Mouse (Mus musculus) megakaryocyte, embryonic 14.5 days (primary cell): ENCODE results near the gene Rtn2. TPM values are rescaled to one million over a fixed set of nuclear protein-coding genes. Genes with fewer than 3 reads are reported as not detected.
A peak's percentile ranks its signal among the peaks of the same experiment; 100 is the strongest.

Experiments
- H3K27me3 ChIP-seq: replicated peaks from 2 replicates; pipeline ENCODE3; 2012; ENCODE audit warnings: inconsistent platforms
- H3K36me3 ChIP-seq: replicated peaks from 2 replicates; pipeline ENCODE3; 2012; ENCODE audit warnings: low read length, inconsistent platforms, mixed read lengths
- H3K4me1 ChIP-seq: 2 replicates; pipeline ENCODE4 v1.6.1; 2012; ENCODE audit warnings: inconsistent platforms
- H3K4me3 ChIP-seq: replicated peaks from 2 replicates; pipeline ENCODE3; 2012; ENCODE audit warnings: moderate library complexity, mild to moderate bottlenecking, inconsistent platforms
- H3K9me3 ChIP-seq: 2 replicates; pipeline ENCODE4 v1.6.1; 2012; ENCODE audit warnings: inconsistent platforms
- FLI1 ChIP-seq: IDR thresholded peaks from 2 replicates; pipeline ENCODE4 v1.6.1; 2012; ENCODE audit warnings: low read length, inconsistent platforms, mixed read lengths
- GATA1 ChIP-seq: IDR thresholded peaks from 3 replicates; pipeline ENCODE4 v1.6.1; 2012; ENCODE audit warnings: mixed read lengths, low read length, inconsistent platforms, borderline replicate concordance
- polyA plus RNA-seq: library from polyadenylated mRNA; stranded (reverse); fragments of >175 nt; gene quantifications from 2 replicates; pipeline ENCODE4 v1.2.3, GENCODE M21; 2012; ENCODE audit warnings: low replicate concordance; ENCODE audit not compliant: insufficient read depth

Rtn2 gene
- polyA plus RNA-seq, 1 experiment, result 6.1 TPM

- Histone ChIP-seq H3K4me1 (peaks cover 77% of the 10 kb centered on the region), H3K4me3 (no peak overlapping the region), H3K9me3 (no peaks in the 10 kb centered on the region), H3K27me3 (no peaks in the 10 kb centered on the region), H3K36me3 (peaks cover 64% of the 10 kb centered on the region)
- no peak for TF ChIP-seq FLI1
- no peak for TF ChIP-seq GATA1
Observed at GRCm38 (mm10) chr7:19246855-19247254, 35.6 kb upstream of the Rtn2 start.

DNA sequence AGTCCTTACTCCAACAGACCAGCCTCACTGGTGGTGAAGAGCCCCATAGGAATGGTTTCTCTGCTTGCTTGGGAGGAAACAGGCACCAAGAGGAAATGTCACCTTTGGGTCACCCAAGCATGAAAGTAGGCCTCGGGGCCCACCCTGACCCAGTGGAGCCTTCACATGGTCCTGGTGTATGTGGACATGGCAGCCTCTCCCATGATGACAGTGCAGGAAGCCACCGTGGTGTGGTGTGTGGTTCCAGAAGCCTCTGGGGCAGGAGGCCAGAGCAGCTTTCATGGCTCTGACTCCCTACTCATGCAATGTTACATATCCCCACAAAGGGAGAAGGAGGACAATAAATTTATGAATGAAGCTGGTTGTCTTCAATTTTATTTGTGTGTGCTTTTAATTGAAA, 34.9 kb upstream of the Rtn2 start:
- H3K4me1 ChIP-seq, result peaks cover 76% of the 10 kb centered on the region
- peak overlapping the region; percentile 70 for H3K4me3 ChIP-seq

GRCm38 (mm10) chr7:19252078-19252477, 30.3 kb upstream of the Rtn2 start:
- Histone ChIP-seq H3K36me3 (peaks cover 72% of the 10 kb centered on the region), H3K4me1 (peaks cover 58% of the 10 kb centered on the region), H3K9me3 (no peaks in the 10 kb centered on the region), H3K27me3 (no peaks in the 10 kb centered on the region), H3K4me3 (no peak overlapping the region)
- TF ChIP-seq FLI1 (no peak), GATA1 (no peak)

More for the DNA sequence above, 34.9 kb upstream of the Rtn2 start:
- TF ChIP-seq FLI1, result no peak
- no peak for TF ChIP-seq GATA1
- H3K27me3 ChIP-seq, result no peaks in the 10 kb centered on the region
- H3K36me3 ChIP-seq, result peaks cover 68% of the 10 kb centered on the region
- H3K9me3 ChIP-seq, result no peaks in the 10 kb centered on the region

DNA sequence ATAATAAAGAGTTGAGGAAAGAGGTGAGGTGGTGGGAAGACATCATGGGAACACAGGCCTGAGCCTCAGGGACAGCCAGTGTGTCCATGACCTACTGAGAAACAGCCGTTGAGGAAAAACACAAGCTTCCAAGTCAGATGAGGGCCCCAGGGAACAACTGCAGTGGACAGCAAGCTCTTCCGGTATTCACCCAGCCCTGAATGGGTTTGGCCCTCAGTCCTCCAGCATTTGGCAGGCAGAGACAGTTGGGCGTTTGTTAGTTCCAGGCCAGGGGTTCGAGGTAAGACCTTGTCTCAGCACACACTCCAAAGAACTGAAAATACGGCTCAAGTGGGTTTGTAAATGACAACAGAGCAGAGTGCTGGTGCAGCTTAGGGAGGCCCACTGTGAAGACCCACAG, 29.0 kb upstream of the Rtn2 start:
- Histone ChIP-seq H3K4me3 (no peak overlapping the region), H3K9me3 (no peaks in the 10 kb centered on the region), H3K36me3 (peaks cover 80% of the 10 kb centered on the region), H3K27me3 (no peaks in the 10 kb centered on the region), H3K4me1 (peaks cover 61% of the 10 kb centered on the region)
- no peak for TF ChIP-seq GATA1
- TF ChIP-seq FLI1, result no peak

GRCm38 (mm10) chr7:19255395-19255794, 27.0 kb upstream of the Rtn2 start:
- H3K9me3 ChIP-seq, result no peaks in the 10 kb centered on the region
- H3K4me1 ChIP-seq, result peaks cover 53% of the 10 kb centered on the region
- H3K27me3 ChIP-seq, result no peaks in the 10 kb centered on the region
- H3K4me3 ChIP-seq, result no peak overlapping the region
- H3K36me3 ChIP-seq, result peaks cover 91% of the 10 kb centered on the region
- TF ChIP-seq FLI1, result no peak
- no peak for TF ChIP-seq GATA1

GRCm38 (mm10) chr7:19256567-19256966, 25.9 kb upstream of the Rtn2 start:
- no peak overlapping the region for H3K4me3 ChIP-seq
- TF ChIP-seq GATA1 (no peak), FLI1 (no peak)
- no peaks in the 10 kb centered on the region for H3K9me3 ChIP-seq
- peaks cover 95% of the 10 kb centered on the region for H3K36me3 ChIP-seq
- no peaks in the 10 kb centered on the region for H3K27me3 ChIP-seq
- peaks cover 62% of the 10 kb centered on the region for H3K4me1 ChIP-seq

DNA sequence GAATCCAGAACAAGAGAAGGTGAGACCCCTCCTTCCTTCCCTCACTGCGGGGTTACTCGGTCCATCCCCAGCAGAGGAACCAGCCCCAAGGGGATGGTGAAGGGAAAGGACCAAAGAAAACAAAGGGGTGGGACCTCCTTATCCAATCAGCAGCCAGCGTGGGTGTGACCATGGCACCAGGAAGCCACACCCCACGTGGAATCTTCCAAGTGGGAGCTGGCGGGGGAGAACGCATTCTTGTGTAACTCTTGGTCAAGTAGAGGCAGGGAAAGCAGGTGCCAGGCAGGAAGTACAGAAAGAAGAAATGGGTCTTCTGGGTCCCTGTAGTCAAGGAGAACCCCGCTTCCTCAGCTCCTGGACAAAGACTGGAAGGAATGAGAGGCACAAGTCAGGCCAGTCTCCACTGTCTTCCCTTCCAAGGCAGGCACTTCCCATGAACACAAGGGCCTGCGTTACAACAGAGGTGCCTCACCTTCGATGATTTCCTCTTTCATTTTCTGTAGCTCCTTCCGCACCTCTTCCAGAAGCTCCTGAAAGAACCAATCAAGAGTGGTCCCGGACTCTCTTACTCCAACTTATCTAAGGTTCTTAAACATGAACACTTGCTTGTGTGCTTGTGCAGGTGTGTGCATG, 24.9 kb upstream of the Rtn2 start:
- Histone ChIP-seq H3K36me3 (peaks cover 96% of the 10 kb centered on the region), H3K4me3 (peak overlapping the region; percentile 44), H3K4me1 (peaks cover 70% of the 10 kb centered on the region)

DNA sequence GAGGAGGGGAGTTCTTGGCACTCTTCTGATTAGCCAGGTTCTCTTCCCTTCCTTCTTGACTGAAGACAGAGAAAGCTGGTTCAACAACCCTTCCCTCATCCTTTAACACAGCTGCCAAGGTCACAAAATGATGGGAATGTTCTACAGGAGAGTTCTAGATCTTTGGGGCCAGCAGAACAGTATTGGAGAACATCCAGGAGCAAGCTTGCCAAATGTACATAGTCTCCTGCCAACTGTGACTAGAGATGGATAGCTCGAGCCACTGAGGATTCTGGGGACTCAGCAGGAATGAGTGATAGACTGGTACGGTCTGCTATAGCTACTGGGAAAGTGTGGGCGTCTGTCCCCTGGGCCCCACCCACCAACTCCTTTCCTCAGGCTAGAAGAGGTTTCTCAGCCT, 24.1 kb upstream of the Rtn2 start:
- Histone ChIP-seq H3K36me3 (peaks cover 100% of the 10 kb centered on the region), H3K9me3 (no peaks in the 10 kb centered on the region), H3K4me3 (no peak overlapping the region), H3K27me3 (no peaks in the 10 kb centered on the region), H3K4me1 (peaks cover 72% of the 10 kb centered on the region)
- TF ChIP-seq FLI1, result no peak

More for the DNA sequence above, 24.9 kb upstream of the Rtn2 start:
- H3K9me3 ChIP-seq, result no peaks in the 10 kb centered on the region
- TF ChIP-seq FLI1 (no peak), GATA1 (no peak)
- H3K27me3 ChIP-seq, result no peaks in the 10 kb centered on the region

DNA sequence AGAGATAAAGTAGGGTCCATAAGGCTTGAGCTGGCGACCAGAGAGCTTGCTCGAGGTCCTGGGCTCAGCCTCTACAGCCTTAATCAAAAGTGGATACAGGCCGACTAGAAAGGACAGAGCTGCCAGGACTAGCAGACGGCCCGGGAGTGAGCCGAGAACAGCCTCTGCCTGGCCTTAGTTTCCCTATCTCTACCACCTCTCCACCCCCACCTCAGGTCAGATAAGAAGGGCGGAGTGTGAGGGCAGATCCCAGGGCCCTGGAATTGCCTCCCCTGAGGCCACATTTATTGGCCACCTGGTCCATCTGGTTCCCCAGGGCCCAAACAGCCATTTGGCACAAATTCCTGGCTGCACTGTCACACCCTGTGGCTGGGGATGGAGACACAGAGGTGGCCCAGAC, 17.3 kb upstream of the Rtn2 start:
- TF ChIP-seq FLI1 (no peak), GATA1 (no peak)
- Histone ChIP-seq H3K4me1 (peaks cover 84% of the 10 kb centered on the region), H3K36me3 (peaks cover 78% of the 10 kb centered on the region), H3K9me3 (no peaks in the 10 kb centered on the region), H3K4me3 (peak overlapping the region; percentile 96), H3K27me3 (no peaks in the 10 kb centered on the region)

DNA sequence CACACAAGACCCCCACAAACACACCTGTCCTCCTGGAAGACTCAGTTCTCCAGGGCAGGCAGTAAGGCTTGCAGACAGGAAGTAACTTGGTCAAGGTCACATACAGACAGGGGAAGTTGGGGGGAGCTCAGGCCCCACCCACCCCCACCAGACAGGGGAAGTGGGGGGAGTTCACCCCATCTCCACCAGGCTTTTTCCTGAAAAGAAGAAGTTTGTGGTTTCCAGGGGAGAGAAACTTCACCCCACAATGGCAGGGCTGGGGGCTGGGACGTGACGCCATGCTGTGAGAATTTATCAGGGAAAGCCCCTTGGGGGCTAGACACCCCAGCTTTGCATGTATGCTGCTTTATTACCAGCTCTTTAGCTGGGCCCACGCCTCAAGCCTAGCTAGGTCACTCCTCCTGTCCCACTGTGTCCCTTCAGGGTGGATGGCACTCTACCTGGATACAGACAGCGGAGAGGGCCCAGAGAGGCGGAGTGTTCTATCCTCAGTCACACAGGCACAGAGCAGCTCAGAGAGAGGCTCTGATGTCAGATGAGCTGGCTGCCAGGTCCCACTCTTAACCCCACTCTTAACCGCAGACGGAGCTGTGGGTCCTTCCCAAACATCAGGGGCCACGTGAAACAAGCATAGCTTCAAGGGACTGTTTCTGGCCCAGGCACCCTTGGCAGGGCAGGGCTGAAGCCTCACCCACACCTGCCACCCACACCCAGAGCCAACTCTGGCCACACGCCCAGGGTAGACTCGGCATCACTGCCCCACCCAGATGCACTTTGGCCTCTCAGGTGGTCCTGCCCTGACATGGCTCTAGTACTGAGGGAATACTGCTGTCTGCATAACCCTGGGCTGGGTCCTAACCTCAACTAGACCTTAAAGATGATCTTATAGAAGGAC, 16.2 kb upstream of the Rtn2 start:
- Histone ChIP-seq H3K4me3 (peak overlapping the region; percentile 96), H3K36me3 (peaks cover 68% of the 10 kb centered on the region), H3K27me3 (no peaks in the 10 kb centered on the region), H3K4me1 (peaks cover 74% of the 10 kb centered on the region), H3K9me3 (no peaks in the 10 kb centered on the region)
- TF ChIP-seq FLI1 (no peak), GATA1 (no peak)
